Mouse (Mus musculus): ENCODE measurements at regions not wholly inside any gene's neighbourhood (a gene's known extent, or its start where the extent isn't known, plus 50 kb on each side); places are given as distances from the start of the nearest gene placed in this dataset.

- TF ChIP-seq GATA1 (IDR thresholded peaks at IDR 0.05; ENCODE audit: borderline replicate concordance, low read length) (no peak), FLI1 (IDR thresholded peaks at IDR 0.05; ENCODE audit: low read length) (no peak)
These were observed 527.4 kb upstream of the Zdhhc25 start for GRCm38 (mm10) chr15:88072676-88073075.
